Mouse (Mus musculus) MEL (cell line): Measurements from ENCODE around the gene Smchd1. TPM values are rescaled to one million over a fixed set of nuclear protein-coding genes. Genes with fewer than 3 reads are reported as not detected.

Experiments
- DNase-seq: peaks from one replicate; pipeline ENCODE4 v3.0.0; 2011; ENCODE audit warnings: low read depth, low spot score
- H3K27ac ChIP-seq: 2 replicates; pipeline ENCODE4 v1.5.1; 2012; ENCODE audit warnings: low read depth, mild to moderate bottlenecking, control low read depth, low read length, moderate library complexity; ENCODE audit not compliant: control insufficient read depth
- H3K27me3 ChIP-seq, 2 experiments: fragments of 150-350 bp in 1 of 2; sonication (generic) in 1 of 2; 2 replicates each; pipeline ENCODE4 v1.6.1; 2012; ENCODE audit warnings: low read length in 2 of 2, mild to moderate bottlenecking in 2 of 2, improper control_type of control experiment in 1 of 2, moderate library complexity in 1 of 2; ENCODE audit not compliant: insufficient read depth in 2 of 2, control insufficient read depth in 1 of 2
- H3K36me3 ChIP-seq, 2 experiments: 2 replicates each; pipeline ENCODE4 v1.6.1; 2012 to 2014; ENCODE audit warnings: low read length in 2 of 2, improper control_type of control experiment in 1 of 2, inconsistent platforms in 1 of 2, mild to moderate bottlenecking in 1 of 2; ENCODE audit not compliant: insufficient read depth in 2 of 2, control insufficient read depth in 1 of 2
- H3K4me1 ChIP-seq, 2 experiments: fragments of 150-350 bp in 1 of 2; sonication (generic) in 1 of 2; 2 replicates each; pipeline ENCODE4 v1.6.1; 2012; ENCODE audit warnings: low read length in 2 of 2, improper control_type of control experiment in 1 of 2, mild to moderate bottlenecking in 1 of 2; ENCODE audit not compliant: insufficient read depth in 2 of 2, control insufficient read depth in 1 of 2
- H3K4me3 ChIP-seq, 2 experiments: fragments of 150-350 bp in 1 of 2; sonication (generic) in 1 of 2; 2 replicates each; pipeline ENCODE4 v1.5.1; 2012; ENCODE audit warnings: low read depth in 2 of 2, low read length in 2 of 2, mild to moderate bottlenecking in 2 of 2, moderate library complexity in 2 of 2, control low read depth in 1 of 2, improper control_type of control experiment in 1 of 2; ENCODE audit not compliant: control insufficient read depth in 1 of 2, insufficient read depth in 1 of 2
- H3K79me2 ChIP-seq: 2 replicates; pipeline ENCODE4 v1.6.1; 2012; ENCODE audit warnings: mild to moderate bottlenecking, low read length, moderate library complexity; ENCODE audit not compliant: control insufficient read depth, poor library complexity, insufficient read depth
- H3K9ac ChIP-seq: 2 replicates; pipeline ENCODE4 v1.6.1; 2012; ENCODE audit warnings: low read depth, mild to moderate bottlenecking, control low read depth, low read length, moderate library complexity; ENCODE audit not compliant: control insufficient read depth, poor library complexity, severe bottlenecking
- H3K9me3 ChIP-seq: fragments of 150-350 bp; sonication (generic); replicated peaks from 2 replicates; pipeline ENCODE4 v1.6.1; 2012; ENCODE audit warnings: mild to moderate bottlenecking, low read length, improper control_type of control experiment, moderate library complexity; ENCODE audit not compliant: insufficient read depth
- BHLHE40 ChIP-seq: IDR thresholded peaks from 2 replicates; pipeline ENCODE4 v1.6.1; 2012; ENCODE audit warnings: low read depth, mild to moderate bottlenecking, inconsistent platforms, low read length, improper control_type of control experiment, borderline replicate concordance
- CTCF ChIP-seq, 3 experiments: IDR thresholded peaks in 2 of 3; conservative IDR thresholded peaks in 1 of 3; 2 replicates each; pipeline ENCODE4 v1.5.1; 2011 to 2012; ENCODE audit warnings: low read length in 3 of 3, low read depth in 2 of 3, mild to moderate bottlenecking in 2 of 3, improper control_type of control experiment in 1 of 3, inconsistent platforms in 1 of 3, mixed read lengths in 1 of 3, moderate library complexity in 1 of 3; ENCODE audit not compliant: control insufficient read depth in 1 of 3, insufficient read depth in 1 of 3, poor library complexity in 1 of 3, severe bottlenecking in 1 of 3
- ELF1 ChIP-seq: IDR thresholded peaks from 2 replicates; pipeline ENCODE4 v1.6.1; 2014; ENCODE audit warnings: low read depth, mild to moderate bottlenecking, inconsistent platforms, low read length, improper control_type of control experiment, moderate library complexity
- EP300 ChIP-seq, 2 experiments: IDR thresholded peaks; 2 replicates each; pipeline ENCODE4 v1.6.1; 2011; ENCODE audit warnings: improper control_type of control experiment in 2 of 2, low read length in 2 of 2, low read depth in 1 of 2, mild to moderate bottlenecking in 1 of 2
- ETS1 ChIP-seq: IDR thresholded peaks from 2 replicates; pipeline ENCODE4 v1.6.1; 2012; ENCODE audit warnings: low read depth, mild to moderate bottlenecking, inconsistent platforms, low read length, improper control_type of control experiment, moderate library complexity
- GABPA ChIP-seq: IDR thresholded peaks from 2 replicates; pipeline ENCODE4 v1.6.1; 2012; ENCODE audit warnings: low read depth, mild to moderate bottlenecking, inconsistent platforms, low read length, improper control_type of control experiment, moderate library complexity
- GATA1 ChIP-seq: IDR thresholded peaks from 2 replicates; pipeline ENCODE4 v1.6.1; 2011; ENCODE audit warnings: low read depth, low read length, improper control_type of control experiment
- JUND ChIP-seq: IDR thresholded peaks from 2 replicates; pipeline ENCODE4 v1.6.1; 2011; ENCODE audit warnings: low read depth, mild to moderate bottlenecking, improper control_type of control experiment, low read length
- KAT2A ChIP-seq: conservative IDR thresholded peaks from 2 replicates; pipeline ENCODE4 v1.6.1; 2012; ENCODE audit warnings: low read depth, low read length, improper control_type of control experiment, inconsistent platforms
- MAFK ChIP-seq: IDR thresholded peaks from 2 replicates; pipeline ENCODE4 v1.6.1; 2011; ENCODE audit warnings: low read depth, mild to moderate bottlenecking, low read length, improper control_type of control experiment, borderline replicate concordance
- MAZ ChIP-seq: IDR thresholded peaks from 2 replicates; pipeline ENCODE4 v1.6.1; 2012; ENCODE audit warnings: low read depth, mild to moderate bottlenecking, inconsistent platforms, low read length, improper control_type of control experiment
- NRF1 ChIP-seq: IDR thresholded peaks from 2 replicates; pipeline ENCODE4 v1.6.1; 2014; ENCODE audit warnings: low read depth, mild to moderate bottlenecking, inconsistent platforms, low read length, improper control_type of control experiment, moderate library complexity; ENCODE audit not compliant: poor library complexity, insufficient read depth, severe bottlenecking
- POLR2AphosphoS5 ChIP-seq: IDR thresholded peaks from 2 replicates; pipeline ENCODE4 v1.6.1; 2012; ENCODE audit warnings: low read depth, borderline replicate concordance, mild to moderate bottlenecking, inconsistent platforms, low read length, moderate library complexity, mixed read lengths
- RCOR1 ChIP-seq: IDR thresholded peaks from 2 replicates; pipeline ENCODE4 v1.6.1; 2012; ENCODE audit warnings: low read depth, mild to moderate bottlenecking, inconsistent platforms, low read length, improper control_type of control experiment
- TAL1 ChIP-seq: IDR thresholded peaks from 2 replicates; pipeline ENCODE4 v1.6.1; 2012; ENCODE audit warnings: mild to moderate bottlenecking, inconsistent platforms, low read length, moderate library complexity, mixed read lengths
- UBTF ChIP-seq: IDR thresholded peaks from 2 replicates; pipeline ENCODE4 v1.6.1; 2012; ENCODE audit warnings: low read depth, mild to moderate bottlenecking, inconsistent platforms, low read length, improper control_type of control experiment, moderate library complexity, borderline replicate concordance; ENCODE audit not compliant: insufficient read depth
- USF2 ChIP-seq, 2 experiments: IDR thresholded peaks; 2 replicates each; pipeline ENCODE4 v1.6.1; 2011 to 2012; ENCODE audit warnings: improper control_type of control experiment in 2 of 2, low read length in 2 of 2, borderline replicate concordance in 1 of 2, inconsistent platforms in 1 of 2, low read depth in 1 of 2, mild to moderate bottlenecking in 1 of 2; ENCODE audit not compliant: insufficient read depth in 1 of 2
- ZKSCAN1 ChIP-seq: IDR thresholded peaks from 2 replicates; pipeline ENCODE4 v1.6.1; 2012; ENCODE audit warnings: low read depth, mild to moderate bottlenecking, inconsistent platforms, low read length, improper control_type of control experiment, moderate library complexity
- polyA plus RNA-seq, 2 experiments: library from polyadenylated mRNA; stranded (reverse) in 1 of 2; unstranded in 1 of 2; fragments of >175 nt in 1 of 2; fragments of >200 nt in 1 of 2; gene quantifications; 2 replicates each; pipeline versions ENCODE4 v1.2.1 to v1.2.4; 2012; ENCODE audit warnings: low replicate concordance in 2 of 2, low read depth in 1 of 2; ENCODE audit not compliant: insufficient read length in 2 of 2, insufficient read depth in 1 of 2, missing spikeins in 1 of 2
- total RNA-seq: library from RNA; depleted of rRNA; stranded (reverse); fragments of 300-350 nt; gene quantifications from 2 replicates; pipeline ENCODE4 v1.2.3, GENCODE M21; 2012

The Smchd1 gene
- total and polyA plus RNA-seq, 3 experiments = 43.6 to 164 (median 45.7) TPM

DNA sequence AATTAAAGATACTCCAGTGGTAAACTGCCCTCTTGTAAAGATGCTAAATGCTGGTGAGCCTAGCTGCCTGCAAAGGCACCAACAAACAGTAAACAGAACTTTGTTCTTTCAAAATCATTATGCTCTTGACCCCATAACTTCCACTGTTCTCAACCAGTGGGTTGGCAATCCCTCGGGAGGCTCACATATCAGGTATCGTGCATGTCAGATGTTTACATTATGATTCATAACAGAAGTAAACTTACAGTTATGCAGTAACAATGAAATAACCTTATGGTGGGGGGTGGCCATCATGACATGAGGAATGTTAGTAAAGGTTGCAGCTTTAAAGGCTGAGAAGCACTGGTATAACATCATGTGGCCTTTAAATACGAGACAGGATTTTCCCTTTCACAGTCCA, 119.6 kb downstream of the Smchd1 start:
- Histone ChIP-seq H3K9me3 (no peaks in the 10 kb centered on the region), H3K4me1 (no peaks in the 10 kb centered on the region), H3K36me3 (peaks cover 0 to 31% of the 10 kb centered on the region in 2 experiments; a peak in 2 of 4 replicates), H3K9ac (no peak overlapping the region), H3K79me2 (no peaks in the 10 kb centered on the region), H3K4me3 (no peak overlapping the region), H3K27ac (no peak overlapping the region), H3K27me3 (no peaks in the 10 kb centered on the region)
- no peak for DNase-seq
- no peak for TF ChIP-seq GATA1
- TF ChIP-seq MAFK = no peak
- TF ChIP-seq BHLHE40 = no peak
- no peak for TF ChIP-seq RCOR1
- TF ChIP-seq ELF1 = no peak
- no peak for TF ChIP-seq TAL1
- no peak for TF ChIP-seq GABPA
- no peak for TF ChIP-seq JUND
- no peak for TF ChIP-seq ETS1
- TF ChIP-seq POLR2AphosphoS5 = no peak
- TF ChIP-seq EP300 (IDR thresholded peaks at IDR 0.05; ENCODE audit: low read depth in 1 of 2, low read length in 2 of 2) = no peak
- TF ChIP-seq CTCF (IDR thresholded peaks at IDR 0.05 in 2 of 3, conservative IDR thresholded peaks at IDR 0.05 in 1 of 3; ENCODE audit: control insufficient read depth in 1 of 3, insufficient read depth in 1 of 3, low read depth in 2 of 3, low read length in 3 of 3, poor library complexity in 1 of 3, severe bottlenecking in 1 of 3) = no peak
- no peak for TF ChIP-seq NRF1

DNA sequence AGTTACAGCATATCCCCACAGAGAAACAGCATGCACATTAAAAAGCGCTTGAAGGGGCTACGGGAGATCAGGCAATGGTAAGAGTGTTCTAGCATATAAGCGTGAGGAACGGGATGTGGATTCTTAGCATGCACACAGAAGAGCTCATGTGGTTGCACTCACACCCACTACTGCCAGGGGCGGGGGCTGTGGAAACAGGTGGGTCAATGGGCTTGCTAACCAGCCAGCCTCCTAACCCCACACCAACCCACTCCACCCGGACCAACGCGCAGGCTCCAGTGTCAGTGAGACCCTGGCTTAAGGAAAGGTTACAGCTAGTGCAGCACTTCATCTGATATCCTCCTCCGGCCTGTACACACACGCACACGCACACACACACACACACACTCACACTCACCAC, 120.9 kb downstream of the Smchd1 start:
- H3K4me3 ChIP-seq = no peak overlapping the region
- no peaks in the 10 kb centered on the region for H3K4me1 ChIP-seq
- no peak overlapping the region for H3K27ac ChIP-seq
- no peaks in the 10 kb centered on the region for H3K9me3 ChIP-seq
- no peaks in the 10 kb centered on the region for H3K27me3 ChIP-seq
- DNase-seq = no peak
- H3K79me2 ChIP-seq = no peaks in the 10 kb centered on the region
- TF ChIP-seq MAZ = no peak
- no peak for TF ChIP-seq MAFK
- no peak for TF ChIP-seq NRF1
- TF ChIP-seq KAT2A = no peak
- no peak for TF ChIP-seq GABPA
- TF ChIP-seq ZKSCAN1 = no peak
- no peak for TF ChIP-seq POLR2AphosphoS5
- TF ChIP-seq USF2 (IDR thresholded peaks at IDR 0.05; ENCODE audit: borderline replicate concordance in 1 of 2, insufficient read depth in 1 of 2, low read depth in 1 of 2, low read length in 2 of 2) = no peak
- no peak for TF ChIP-seq RCOR1
- no peak for TF ChIP-seq UBTF
- TF ChIP-seq, all 39 proteins: peak for 0
- Histone ChIP-seq H3K36me3 (peaks cover 0 to 23% of the 10 kb centered on the region in 2 experiments; a peak in 2 of 4 replicates), H3K9ac (no peak overlapping the region)
